Mouse (Mus musculus) forebrain, embryonic 16.5 days (tissue): ENCODE results near the gene Zfp697. TPM values are rescaled to one million over a fixed set of nuclear protein-coding genes. Genes with fewer than 3 reads are reported as not detected.
"Not testable (repeated sequence)": the region's sequence is repeated elsewhere in the genome, so short reads cannot be mapped to it uniquely, and the experiment has no call there.

ENCODE experiments used
- ATAC-seq: fragments of 200-750 bp; cut with Nextera tagmentation; 2 replicates; pipeline ENCODE4 v1.8.0; 2017; ENCODE audit warnings: mild to moderate bottlenecking, moderate library complexity
- H3K27ac ChIP-seq: fragments of 300-500 bp; sonication (generic); 2 replicates; pipeline ENCODE4 v1.5.1; 2014; ENCODE audit warnings: low read length, control low read depth
- H3K27me3 ChIP-seq: fragments of 300-500 bp; sonication (generic); replicated peaks from 2 replicates; pipeline ENCODE4 v1.6.1; 2014; ENCODE audit warnings: low read length; ENCODE audit not compliant: control insufficient read depth, insufficient read depth
- H3K36me3 ChIP-seq: fragments of 300-500 bp; sonication (generic); 2 replicates; pipeline ENCODE4 v1.6.1; 2014; ENCODE audit not compliant: control insufficient read depth, insufficient read depth
- H3K4me1 ChIP-seq: fragments of 300-500 bp; sonication (generic); replicated peaks from 2 replicates; pipeline ENCODE4 v1.6.1; 2014; ENCODE audit warnings: low read length; ENCODE audit not compliant: control insufficient read depth, insufficient read depth
- H3K4me2 ChIP-seq: fragments of 300-500 bp; sonication (generic); 2 replicates; pipeline ENCODE4 v1.6.1; 2014; ENCODE audit warnings: mild to moderate bottlenecking, low read length, control low read depth
- H3K4me3 ChIP-seq: fragments of 300-500 bp; sonication (generic); replicated peaks from 2 replicates; pipeline ENCODE4 v1.5.1; 2014; ENCODE audit warnings: mild to moderate bottlenecking, low read length, control low read depth
- H3K9ac ChIP-seq: fragments of 300-500 bp; sonication (generic); replicated peaks from 2 replicates; pipeline ENCODE4 v1.6.1; 2014; ENCODE audit warnings: low read depth, low read length, control low read depth
- H3K9me3 ChIP-seq: fragments of 300-500 bp; sonication (generic); 2 replicates; pipeline ENCODE4 v1.6.1; 2016; ENCODE audit warnings: low read length; ENCODE audit not compliant: control insufficient read depth
- WGBS: fragments of 180-500 bp; shearing (Covaris S2); extraction: QIAGEN DNeasy Blood & Tissue Kit; methylation state at CpG from one replicate; pipeline ENCODE4 v1.1.7; 2014; 5-methylcytosine and 5-hydroxymethylcytosine counted together
- polyA plus RNA-seq: library from polyadenylated mRNA; unstranded; fragments of >200 nt; fragmentation: Nextera tagmentation; extraction: Ambion mirVana; gene quantifications from 2 replicates; pipeline ENCODE4 v1.2.1, GENCODE M21; 2015

Zfp697 gene
- polyA plus RNA-seq, 1 experiment from 2014 or later = 18.1 TPM

DNA sequence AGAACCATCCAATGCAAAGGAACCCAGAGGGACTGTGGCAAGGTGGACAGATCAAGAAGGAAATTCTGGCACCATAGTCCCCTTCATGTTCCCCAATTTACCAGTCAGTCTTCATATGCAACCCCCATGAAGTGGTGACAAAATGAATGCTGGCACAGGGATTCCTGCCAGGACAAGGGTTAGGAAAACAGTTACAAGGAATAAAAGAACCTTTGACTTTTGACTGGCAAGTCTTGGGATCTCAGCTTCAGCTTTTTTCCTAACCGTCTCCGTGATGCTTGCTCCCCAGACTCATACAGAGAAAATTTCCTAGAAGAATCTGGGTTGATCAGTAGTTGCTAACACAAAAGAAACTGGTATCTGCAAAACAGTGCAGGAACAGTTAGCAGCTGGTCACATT lies 351.5 kb downstream of the Zfp697 start:
- no peaks in the 10 kb centered on the region for H3K9me3 ChIP-seq
- no peak for ATAC-seq
- no peaks in the 10 kb centered on the region for H3K4me1 ChIP-seq
- no peak overlapping the region for H3K4me2 ChIP-seq
- no peak overlapping the region for H3K27ac ChIP-seq
- WGBS = 85% methylated on average over 2 of the region's 2 CpGs
- no peaks in the 10 kb centered on the region for H3K36me3 ChIP-seq
- no peak overlapping the region for H3K4me3 ChIP-seq
- H3K9ac ChIP-seq = no peak overlapping the region
- no peaks in the 10 kb centered on the region for H3K27me3 ChIP-seq

DNA sequence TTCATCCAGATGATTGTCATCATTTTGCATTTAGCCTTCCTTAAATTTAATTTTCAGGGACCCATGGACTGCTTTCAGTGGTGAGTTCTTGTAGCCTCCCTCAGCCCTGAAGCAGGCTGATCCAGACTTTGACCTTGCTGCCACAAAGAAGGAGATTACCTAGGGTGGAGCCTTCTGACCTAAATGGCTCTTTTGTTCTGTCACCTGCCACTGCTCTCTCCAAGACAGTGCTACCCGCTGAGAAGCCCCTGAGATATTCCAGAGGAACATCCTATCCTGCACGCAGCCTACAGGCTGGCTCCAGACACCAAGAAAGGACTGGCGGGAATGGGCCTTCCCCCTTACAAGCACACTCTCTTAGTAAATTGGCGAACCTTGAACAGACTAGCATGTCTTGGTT lies 352.1 kb downstream of the Zfp697 start:
- Histone ChIP-seq H3K4me2 (no peak overlapping the region), H3K9me3 (no peaks in the 10 kb centered on the region), H3K36me3 (no peaks in the 10 kb centered on the region), H3K4me3 (no peak overlapping the region), H3K9ac (no peak overlapping the region), H3K4me1 (no peaks in the 10 kb centered on the region), H3K27me3 (no peaks in the 10 kb centered on the region), H3K27ac (no peak overlapping the region)
- 44% methylated on average over 4 of the region's 4 CpGs for WGBS
- ATAC-seq = no peak

GRCm38 (mm10) chr3:98741043-98741442 lies 358.8 kb downstream of the Zfp697 start:
- not testable (repeated sequence) for H3K9ac ChIP-seq, H3K4me3 ChIP-seq, H3K9me3 ChIP-seq, H3K27me3 ChIP-seq, ATAC-seq, H3K4me1 ChIP-seq, H3K36me3 ChIP-seq, H3K27ac ChIP-seq, H3K4me2 ChIP-seq
- WGBS = 75% methylated on average over 1 of the region's 1 CpGs

DNA sequence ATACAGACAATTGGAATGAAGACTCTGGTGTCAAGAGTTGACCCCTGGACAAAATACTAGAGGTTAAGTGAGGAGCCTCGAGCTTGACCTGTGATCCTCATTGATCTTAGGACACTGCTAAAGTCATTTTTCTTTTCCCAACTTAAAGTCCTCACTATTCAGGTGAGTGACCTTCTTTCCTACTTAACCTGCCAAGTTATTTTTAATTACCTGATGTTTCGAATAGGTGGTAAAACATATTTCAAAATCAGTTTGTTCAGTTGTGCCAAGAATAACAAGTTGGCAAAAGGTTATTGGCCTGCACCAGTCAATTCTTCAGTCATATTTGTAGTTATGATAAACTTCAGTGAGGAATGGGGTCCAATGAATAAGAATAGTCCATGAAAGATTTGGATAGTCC lies 369.9 kb downstream of the Zfp697 start:
- ATAC-seq = no peak
- Histone ChIP-seq H3K4me1 (no peaks in the 10 kb centered on the region), H3K36me3 (no peaks in the 10 kb centered on the region), H3K9ac (no peak overlapping the region), H3K27me3 (no peaks in the 10 kb centered on the region), H3K27ac (no peak overlapping the region), H3K4me2 (no peak overlapping the region), H3K9me3 (no peaks in the 10 kb centered on the region), H3K4me3 (no peak overlapping the region)
- 78% methylated on average over 2 of the region's 2 CpGs for WGBS

DNA sequence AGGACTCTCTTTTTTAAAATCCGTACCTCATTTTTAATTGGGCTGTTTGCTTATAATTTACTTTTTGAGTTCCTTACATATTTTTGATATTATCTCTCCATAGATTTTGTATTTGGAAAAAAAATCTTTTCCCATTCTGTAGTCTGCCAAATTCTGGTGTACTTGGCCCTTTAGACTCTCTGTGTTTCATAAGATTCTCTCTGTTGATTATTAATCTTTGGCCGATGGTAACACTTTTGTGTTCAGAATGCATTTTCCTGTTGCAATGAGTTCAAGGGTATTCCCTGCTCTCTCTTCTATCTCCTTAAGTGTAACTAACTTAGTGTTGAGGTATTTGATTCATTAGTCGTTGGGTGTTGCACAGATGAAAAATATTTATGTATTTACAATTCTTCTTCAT lies 374.6 kb downstream of the Zfp697 start:
- WGBS = 88% methylated on average over 3 of the region's 3 CpGs
- no peaks in the 10 kb centered on the region for H3K4me1 ChIP-seq

DNA sequence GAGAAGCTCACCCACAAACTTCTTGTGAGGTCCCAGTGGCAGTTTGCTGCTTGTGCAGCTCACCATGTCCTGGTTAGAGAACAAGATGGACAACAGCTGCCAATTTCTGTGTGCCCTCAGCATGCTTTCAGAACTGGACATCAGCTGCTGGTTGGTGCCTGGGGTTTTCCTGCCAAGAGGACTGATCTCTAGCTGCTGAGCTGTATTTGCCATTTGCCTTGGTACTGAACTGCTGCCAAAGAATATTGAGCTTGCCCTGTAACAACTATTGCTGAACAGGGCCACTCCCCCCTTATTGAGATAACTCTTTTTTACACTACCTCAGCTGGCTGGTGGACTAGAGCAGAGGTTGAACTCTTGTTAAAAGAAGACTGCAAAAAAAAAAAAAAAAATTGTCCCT lies 381.9 kb downstream of the Zfp697 start:
- Histone ChIP-seq H3K9me3 (no peaks in the 10 kb centered on the region), H3K27me3 (no peaks in the 10 kb centered on the region), H3K27ac (no peak overlapping the region), H3K4me1 (no peaks in the 10 kb centered on the region), H3K36me3 (no peaks in the 10 kb centered on the region), H3K4me2 (no peak overlapping the region), H3K4me3 (no peak overlapping the region), H3K9ac (no peak overlapping the region)
- no peak for ATAC-seq

More for the DNA sequence above, 374.6 kb downstream of the Zfp697 start:
- no peak overlapping the region for H3K4me2 ChIP-seq
- H3K9me3 ChIP-seq = no peaks in the 10 kb centered on the region
- no peak for ATAC-seq
- H3K36me3 ChIP-seq = no peaks in the 10 kb centered on the region
- no peaks in the 10 kb centered on the region for H3K27me3 ChIP-seq
- no peak overlapping the region for H3K9ac ChIP-seq
- no peak overlapping the region for H3K4me3 ChIP-seq
- no peak overlapping the region for H3K27ac ChIP-seq

DNA sequence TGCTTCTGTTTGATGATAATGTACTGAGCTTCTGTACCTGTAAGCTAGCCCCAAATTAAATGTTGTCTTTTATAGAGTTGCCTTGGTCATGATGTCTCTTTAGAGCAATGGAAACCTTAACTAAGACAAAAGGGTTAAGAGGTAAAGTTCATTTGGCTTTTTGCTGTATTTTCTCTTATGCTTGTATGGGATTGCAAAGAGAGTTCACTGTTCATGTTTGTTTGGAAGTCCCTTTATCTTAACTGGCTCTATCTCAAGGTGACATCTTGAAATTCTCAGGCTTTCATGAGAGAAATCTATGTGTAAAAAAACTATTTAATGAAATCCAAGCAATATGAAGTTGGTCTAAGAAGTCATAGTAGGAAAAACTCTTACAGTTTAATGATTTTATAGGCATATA lies 398.7 kb downstream of the Zfp697 start:
- no peaks in the 10 kb centered on the region for H3K27me3 ChIP-seq
- ATAC-seq = no peak

GRCm38 (mm10) chr3:98782181-98782868 lies 400.1 kb downstream of the Zfp697 start:
- H3K4me2 ChIP-seq = no peak overlapping the region
- no peaks in the 10 kb centered on the region for H3K27me3 ChIP-seq
- H3K9ac ChIP-seq = no peak overlapping the region
- no peaks in the 10 kb centered on the region for H3K36me3 ChIP-seq
- no peaks in the 10 kb centered on the region for H3K9me3 ChIP-seq
- no peaks in the 10 kb centered on the region for H3K4me1 ChIP-seq
- no peak overlapping the region for H3K27ac ChIP-seq
- no peak for ATAC-seq
- no peak overlapping the region for H3K4me3 ChIP-seq

More for the DNA sequence above, 398.7 kb downstream of the Zfp697 start:
- Histone ChIP-seq H3K4me1 (no peaks in the 10 kb centered on the region), H3K36me3 (no peaks in the 10 kb centered on the region), H3K9me3 (no peaks in the 10 kb centered on the region), H3K9ac (no peak overlapping the region), H3K4me2 (no peak overlapping the region), H3K4me3 (no peak overlapping the region), H3K27ac (no peak overlapping the region)

- H3K36me3 ChIP-seq = no peaks in the 10 kb centered on the region
- no peaks in the 10 kb centered on the region for H3K9me3 ChIP-seq
- H3K27me3 ChIP-seq = no peaks in the 10 kb centered on the region
- H3K4me1 ChIP-seq = no peaks in the 10 kb centered on the region
- H3K4me3 ChIP-seq = no peak overlapping the region
- no peak overlapping the region for H3K27ac ChIP-seq
- 79% methylated on average over 2 of the region's 2 CpGs for WGBS
- no peak overlapping the region for H3K4me2 ChIP-seq
- H3K9ac ChIP-seq = no peak overlapping the region
- no peak for ATAC-seq
These were observed 404.3 kb downstream of the Zfp697 start for GRCm38 (mm10) chr3:98786551-98786950.
